Mouse (Mus musculus): ENCODE data around the gene Elmod2. TPM values are rescaled to one million over a fixed set of nuclear protein-coding genes. Genes with fewer than 3 reads are reported as not detected.
A peak's percentile ranks its signal among the peaks of the same experiment; 100 is the strongest.

Elmod2 gene
- total RNA-seq, 2 experiments from 2014 or later, result 9.5 to 9.7 TPM

DNA sequence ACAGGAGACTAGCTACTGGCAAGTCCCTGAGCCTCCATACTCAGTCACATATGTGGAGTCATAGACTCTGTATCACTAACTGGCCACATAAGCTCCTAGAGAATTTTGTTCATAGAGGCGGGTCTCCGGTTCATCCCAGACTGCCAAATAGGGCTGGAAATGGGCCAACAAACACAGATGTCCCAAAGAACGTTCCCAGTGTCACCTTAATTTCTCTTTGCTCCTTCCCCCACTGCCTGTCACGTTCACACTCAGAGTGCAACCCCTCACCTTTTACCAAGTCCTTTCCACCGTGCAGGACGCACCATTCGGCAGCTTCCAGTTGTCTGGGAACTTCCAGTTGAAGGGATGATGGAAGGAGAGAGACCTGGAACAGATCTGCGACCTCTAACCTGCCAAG is 46.9 kb downstream of the Elmod2 start:
- intact Hi-C loops (cut with DNase I), result no loop called here
- DNase-seq, result no peak

DNA sequence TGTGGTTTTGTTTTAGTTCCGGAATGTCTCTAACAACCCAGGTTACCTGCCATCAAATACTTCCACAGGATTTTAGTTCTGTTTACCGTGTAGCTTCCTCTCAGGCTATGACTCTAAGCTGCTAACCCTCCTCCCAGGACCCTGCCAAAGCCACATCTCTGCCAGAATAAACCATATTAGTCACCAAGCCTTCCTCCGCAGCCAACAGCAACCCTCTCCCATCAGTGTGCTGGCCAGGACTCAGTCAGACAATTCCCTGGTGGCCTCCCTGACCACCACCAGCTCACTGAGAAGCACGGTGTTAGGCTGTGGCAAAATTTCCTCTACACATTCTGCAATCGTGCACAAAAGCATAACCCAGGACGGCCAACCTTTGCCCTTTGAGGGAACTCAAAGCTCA is 53.9 kb downstream of the Elmod2 start:
- peak; percentile 27 to 45 for DNase-seq
- intact Hi-C loops (cut with DNase I), result no loop called here

DNA sequence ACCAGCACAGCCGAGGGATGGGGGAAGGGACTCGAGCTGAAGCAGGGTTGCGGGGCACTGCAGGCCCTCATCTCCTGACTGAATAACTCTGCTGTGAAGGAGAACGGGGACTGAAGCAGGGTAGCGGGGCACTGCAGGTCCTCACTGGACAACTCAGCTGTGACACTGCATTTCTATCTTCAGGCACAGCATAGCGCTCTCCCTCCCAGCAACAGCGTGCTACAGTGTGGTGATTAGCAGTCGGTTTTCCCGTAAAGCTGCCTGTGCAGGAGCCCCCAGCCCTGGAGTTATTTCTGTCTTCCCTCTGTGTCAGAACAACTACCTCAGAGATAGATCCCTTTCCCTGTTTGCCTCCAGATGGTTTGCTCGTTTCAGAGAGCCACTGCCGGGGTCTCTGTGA is 57.8 kb downstream of the Elmod2 start:
- no peak for DNase-seq
- intact Hi-C loops (cut with DNase I), result no loop called here

DNA sequence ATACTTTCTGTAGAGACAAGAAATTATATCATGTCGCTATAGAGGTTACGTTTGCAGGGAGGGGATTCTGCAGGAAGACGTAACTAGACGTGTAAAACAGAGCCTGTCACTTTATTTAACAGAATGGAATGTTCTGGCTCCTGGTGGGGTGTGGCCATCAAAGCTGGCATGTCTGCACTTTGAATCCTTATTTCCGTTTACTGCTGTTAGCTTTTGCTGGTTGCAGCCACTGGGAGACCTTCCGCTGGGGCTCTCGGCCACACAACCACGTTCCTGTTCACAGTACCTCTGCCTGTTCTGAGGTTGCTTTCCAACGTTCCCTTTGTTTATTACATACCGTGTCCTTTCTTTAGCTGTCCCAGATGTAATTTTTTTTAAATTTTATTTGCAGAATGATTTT is 59.8 kb downstream of the Elmod2 start:
- intact Hi-C loops (cut with DNase I), result no loop called here
- DNase-seq, result peak in 1 of 2 experiments; percentile 18

DNA sequence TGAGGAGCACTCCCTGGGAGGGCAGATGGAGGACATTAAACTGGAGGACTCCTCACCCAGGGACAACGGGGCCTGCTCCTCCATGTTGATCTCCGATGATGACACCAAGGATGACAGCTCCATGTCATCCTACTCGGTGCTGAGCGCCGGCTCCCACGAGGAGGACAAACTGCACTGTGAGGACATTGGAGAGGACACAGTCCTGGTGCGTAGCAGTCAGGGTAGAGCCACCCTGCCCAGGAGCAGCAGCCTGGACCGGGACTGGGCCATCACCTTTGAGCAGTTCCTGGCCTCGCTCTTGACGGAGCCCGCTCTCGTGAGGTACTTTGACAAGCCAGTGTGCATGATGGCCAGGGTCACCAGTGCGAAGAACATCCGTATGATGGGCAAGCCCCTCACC is 61.1 kb downstream of the Elmod2 start:
- no peak for DNase-seq
- intact Hi-C loops (cut with DNase I), result no loop called here

Other genes with a start within 250 kb of the Elmod2 start
- 1 to 10 TPM; 4.5 to 5.2 TPM for gene Tbc1d9, start 167.1 kb downstream of the Elmod2 start, total RNA-seq (2021)
- under 1 TPM in 1 of 2 experiments, not detected in 1; 0.31 TPM for gene Gm10645, start 166.3 kb downstream of the Elmod2 start, total RNA-seq (2021)
- 100 to 1,000 TPM; 110 to 572 TPM for gene Ucp1, start 42.1 kb downstream of the Elmod2 start, total RNA-seq (2021)
- not detected for gene Mgat4d, start 16.0 kb upstream of the Elmod2 start, total RNA-seq (2021)
- not detected for gene Clgn, start 57.4 kb upstream of the Elmod2 start, total RNA-seq (2021)
- 10 to 100 TPM; 39.3 to 48.2 TPM for gene Scoc, start 125.9 kb upstream of the Elmod2 start, total RNA-seq (2021)
- not detected for gene Olfr370, start 203.3 kb upstream of the Elmod2 start, total RNA-seq (2021)
- 100 to 1,000 TPM; 597 to 620 TPM for gene Ndufb7, start 234.2 kb upstream of the Elmod2 start, total RNA-seq (2021)

All from heart, postnatal 10 days (tissue).